Mouse (Mus musculus): ENCODE results near the gene Rab5c. TPM values are rescaled to one million over a fixed set of nuclear protein-coding genes. Genes with fewer than 3 reads are reported as not detected.

Rab5c gene
- polyA plus RNA-seq, 1 experiment: 350 TPM

GRCm38 (mm10) chr11:100745085-100745484, 7.1 kb upstream of the Rab5c start:
- TF ChIP-seq POLR2A (IDR thresholded peaks at IDR 0.05; ENCODE audit: low read depth, low read length) (no peak), CTCF (IDR thresholded peaks at IDR 0.05; ENCODE audit: extremely low read depth, insufficient read length, insufficient replicate concordance, low read depth, low read length) (peak; percentile 49; the same call in 1 of the 2 replicates)
- Histone ChIP-seq H3K27me3 (ENCODE audit: control insufficient read depth, insufficient read depth, low read length) (no peaks in the 10 kb centered on the region), H3K4me1 (ENCODE audit: control insufficient read depth, insufficient read depth, insufficient read length, low read length) (peaks cover 2% of the 10 kb centered on the region; the same call in 1 of the 2 replicates), H3K27ac (ENCODE audit: insufficient read depth, low read depth, low read length) (no peak overlapping the region), H3K4me3 (ENCODE audit: low read depth, low read length) (no peak overlapping the region), H3K36me3 (ENCODE audit: control insufficient read depth, insufficient read depth, low read length) (no peaks in the 10 kb centered on the region)
- WGBS: 10% methylated on average over 6 of the region's 6 CpGs

GRCm38 (mm10) chr11:100741348-100741747, 3.3 kb upstream of the Rab5c start:
- H3K4me3 ChIP-seq (ENCODE audit: low read depth, low read length): no peak overlapping the region
- H3K4me1 ChIP-seq (ENCODE audit: control insufficient read depth, insufficient read depth, insufficient read length, low read length): peaks cover 4% of the 10 kb centered on the region; the same call in 1 of the 2 replicates
- no peak overlapping the region for H3K27ac ChIP-seq (ENCODE audit: insufficient read depth, low read depth, low read length)
- 75% methylated on average over 6 of the region's 6 CpGs for WGBS
- no peaks in the 10 kb centered on the region for H3K27me3 ChIP-seq (ENCODE audit: control insufficient read depth, insufficient read depth, low read length)
- TF ChIP-seq POLR2A (IDR thresholded peaks at IDR 0.05; ENCODE audit: low read depth, low read length) (no peak), CTCF (IDR thresholded peaks at IDR 0.05; ENCODE audit: extremely low read depth, insufficient read length, insufficient replicate concordance, low read depth, low read length) (no peak)
- H3K36me3 ChIP-seq (ENCODE audit: control insufficient read depth, insufficient read depth, low read length): no peaks in the 10 kb centered on the region

- Histone ChIP-seq H3K36me3 (ENCODE audit: control insufficient read depth, insufficient read depth, low read length) (no peaks in the 10 kb centered on the region), H3K4me3 (ENCODE audit: low read depth, low read length) (no peak overlapping the region), H3K4me1 (ENCODE audit: control insufficient read depth, insufficient read depth, insufficient read length, low read length) (peaks cover 18% of the 10 kb centered on the region), H3K27me3 (ENCODE audit: control insufficient read depth, insufficient read depth, low read length) (no peaks in the 10 kb centered on the region), H3K27ac (ENCODE audit: insufficient read depth, low read depth, low read length) (no peak overlapping the region)
- WGBS: 16% methylated on average over 5 of the region's 5 CpGs
- no peak for TF ChIP-seq POLR2A (IDR thresholded peaks at IDR 0.05; ENCODE audit: low read depth, low read length)
- no peak for TF ChIP-seq CTCF (IDR thresholded peaks at IDR 0.05; ENCODE audit: extremely low read depth, insufficient read length, insufficient replicate concordance, low read depth, low read length)
Observed at GRCm38 (mm10) chr11:100738749-100739148, 734 bp upstream of the Rab5c start.

GRCm38 (mm10) chr11:100737105-100737733, 796 bp downstream of the Rab5c start:
- WGBS: under 1% methylated on average over 13 of the region's 13 CpGs
- no peak; the same call in 1 of the 2 replicates for TF ChIP-seq CTCF (IDR thresholded peaks at IDR 0.05; ENCODE audit: extremely low read depth, insufficient read length, insufficient replicate concordance, low read depth, low read length)
- no peak for TF ChIP-seq POLR2A (IDR thresholded peaks at IDR 0.05; ENCODE audit: low read depth, low read length)
- H3K4me3 ChIP-seq (ENCODE audit: low read depth, low read length): peak overlapping the region; percentile 92

GRCm38 (mm10) chr11:100736746-100737080, 1.3 kb downstream of the Rab5c start:
- Histone ChIP-seq H3K4me3 (ENCODE audit: low read depth, low read length) (peak overlapping the region; percentile 92; the same call in 1 of the 2 replicates), H3K27me3 (ENCODE audit: control insufficient read depth, insufficient read depth, low read length) (no peaks in the 10 kb centered on the region), H3K4me1 (ENCODE audit: control insufficient read depth, insufficient read depth, insufficient read length, low read length) (peaks cover 18% of the 10 kb centered on the region), H3K27ac (ENCODE audit: insufficient read depth, low read depth, low read length) (peak overlapping the region; percentile 71), H3K36me3 (ENCODE audit: control insufficient read depth, insufficient read depth, low read length) (peaks cover 4% of the 10 kb centered on the region)
- whole genome bisulfite sequencing: 19% methylated on average over 4 of the region's 4 CpGs
- TF ChIP-seq POLR2A (IDR thresholded peaks at IDR 0.05; ENCODE audit: low read depth, low read length): no peak
- no peak for TF ChIP-seq CTCF (IDR thresholded peaks at IDR 0.05; ENCODE audit: extremely low read depth, insufficient read length, insufficient replicate concordance, low read depth, low read length)

More at GRCm38 (mm10) chr11:100737105-100737733, 796 bp downstream of the Rab5c start:
- peaks cover 18% of the 10 kb centered on the region for H3K4me1 ChIP-seq (ENCODE audit: control insufficient read depth, insufficient read depth, insufficient read length, low read length)
- H3K36me3 ChIP-seq (ENCODE audit: control insufficient read depth, insufficient read depth, low read length): peaks cover 4% of the 10 kb centered on the region; the same call in 1 of the 2 replicates
- peak overlapping the region; percentile 71 for H3K27ac ChIP-seq (ENCODE audit: insufficient read depth, low read depth, low read length)
- no peaks in the 10 kb centered on the region for H3K27me3 ChIP-seq (ENCODE audit: control insufficient read depth, insufficient read depth, low read length)

GRCm38 (mm10) chr11:100735954-100736745, 1.9 kb downstream of the Rab5c start:
- Histone ChIP-seq H3K27me3 (ENCODE audit: control insufficient read depth, insufficient read depth, low read length) (no peaks in the 10 kb centered on the region), H3K4me1 (ENCODE audit: control insufficient read depth, insufficient read depth, insufficient read length, low read length) (peaks cover 18% of the 10 kb centered on the region), H3K27ac (ENCODE audit: insufficient read depth, low read depth, low read length) (peak overlapping the region; percentile 71), H3K36me3 (ENCODE audit: control insufficient read depth, insufficient read depth, low read length) (peaks cover 4% of the 10 kb centered on the region), H3K4me3 (ENCODE audit: low read depth, low read length) (peak overlapping the region; percentile 61)
- WGBS: 41% methylated on average over 14 of the region's 14 CpGs
- no peak for TF ChIP-seq CTCF (IDR thresholded peaks at IDR 0.05; ENCODE audit: extremely low read depth, insufficient read length, insufficient replicate concordance, low read depth, low read length)
- peak; percentile 43 for TF ChIP-seq POLR2A (IDR thresholded peaks at IDR 0.05; ENCODE audit: low read depth, low read length)

Measured in small intestine, adult 2 months (tissue).